Mouse (Mus musculus) brain, embryonic 14.5 days (tissue): ENCODE measurements around the gene Rita1.

Experiments
- CTCF ChIP-seq: fragments of 200-500 bp; IDR thresholded peaks from 2 replicates; pipeline ENCODE4 v1.5.1; 2012; ENCODE audit warnings: inconsistent platforms, mild to moderate bottlenecking, moderate library complexity, borderline replicate concordance; ENCODE audit not compliant: insufficient read depth, insufficient read length; ENCODE audit errors: extremely low read depth
- POLR2A ChIP-seq: fragments of 200-500 bp; IDR thresholded peaks from 2 replicates; pipeline ENCODE4 v1.6.1; 2012; ENCODE audit warnings: mild to moderate bottlenecking, inconsistent platforms, borderline replicate concordance; ENCODE audit not compliant: poor library complexity, insufficient read depth, insufficient read length, severe bottlenecking; ENCODE audit errors: extremely low read depth

DNA sequence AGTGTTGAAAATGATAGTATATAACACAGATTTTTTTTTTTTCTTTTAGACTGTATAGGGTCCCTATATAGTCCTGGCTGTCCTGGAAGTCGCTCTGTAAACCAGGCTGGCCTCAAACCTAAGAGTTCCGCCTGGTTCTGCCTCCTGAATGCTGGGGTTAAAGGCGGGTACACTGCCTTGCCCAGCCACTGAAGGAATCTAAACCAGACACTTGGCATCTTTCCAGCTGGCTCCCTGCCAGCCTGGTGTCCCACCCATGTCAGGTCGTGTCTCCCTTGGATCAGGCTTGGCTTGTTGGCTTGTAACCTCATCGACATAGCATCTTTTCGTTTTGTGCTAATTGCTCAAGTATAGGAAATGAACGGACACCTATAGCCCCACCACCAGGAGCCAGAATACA lies 16.2 kb upstream of the Rita1 start:
- TF ChIP-seq CTCF (no peak), POLR2A (no peak)
